Mouse (Mus musculus): ENCODE results near the gene Gm45717.
"Not testable (repeated sequence)": the region's sequence is repeated elsewhere in the genome, so short reads cannot be mapped to it uniquely, and the experiment has no call there.

Gene Gm45717

DNA sequence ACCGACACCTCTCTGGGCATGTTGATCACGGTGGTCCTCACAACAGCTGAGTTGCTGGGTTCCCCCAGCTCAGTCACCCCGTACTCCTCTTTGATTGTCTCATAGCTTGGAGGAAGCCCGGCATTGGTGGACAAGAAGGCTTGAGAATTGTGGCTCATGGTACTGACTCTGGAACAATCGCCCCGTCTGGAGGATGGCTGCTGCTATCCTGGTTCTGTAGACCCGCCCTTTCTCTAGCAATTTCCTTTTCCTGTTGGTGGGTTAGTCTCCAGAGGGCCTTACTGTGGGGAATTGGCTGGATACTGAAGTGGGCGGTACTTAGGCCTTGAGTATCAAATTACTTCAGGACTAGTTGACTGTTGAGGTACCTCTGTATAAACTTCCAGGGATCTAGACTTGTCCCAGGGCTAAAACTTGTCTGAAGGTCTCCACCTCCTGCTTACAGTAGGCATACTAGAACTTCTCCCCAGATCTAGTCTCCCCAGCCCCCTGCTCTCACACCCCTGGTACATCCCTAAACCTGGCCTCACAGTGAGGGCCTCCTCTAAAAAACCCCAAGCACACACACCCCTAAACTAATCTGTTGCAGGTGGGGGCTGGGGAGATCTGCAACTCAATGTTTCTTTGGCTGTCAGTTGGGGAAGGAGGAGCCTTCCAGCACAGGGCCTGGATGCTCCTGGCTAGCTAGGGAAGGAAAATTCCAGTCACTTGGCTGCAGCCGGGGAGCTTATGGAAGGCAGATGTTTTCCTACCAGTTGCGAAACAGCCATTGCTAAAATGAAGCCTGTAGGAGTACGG is at the start of gene Gm45717, which contains the start of gene Ifitm2:
TSS of gene Gm45717 (minus strand) at position 180 of the 798 bp plus-strand sequence.
TSS of gene Ifitm2 (minus strand) at position 230 of the 798 bp plus-strand sequence.
- no peak for DNase-seq

DNA sequence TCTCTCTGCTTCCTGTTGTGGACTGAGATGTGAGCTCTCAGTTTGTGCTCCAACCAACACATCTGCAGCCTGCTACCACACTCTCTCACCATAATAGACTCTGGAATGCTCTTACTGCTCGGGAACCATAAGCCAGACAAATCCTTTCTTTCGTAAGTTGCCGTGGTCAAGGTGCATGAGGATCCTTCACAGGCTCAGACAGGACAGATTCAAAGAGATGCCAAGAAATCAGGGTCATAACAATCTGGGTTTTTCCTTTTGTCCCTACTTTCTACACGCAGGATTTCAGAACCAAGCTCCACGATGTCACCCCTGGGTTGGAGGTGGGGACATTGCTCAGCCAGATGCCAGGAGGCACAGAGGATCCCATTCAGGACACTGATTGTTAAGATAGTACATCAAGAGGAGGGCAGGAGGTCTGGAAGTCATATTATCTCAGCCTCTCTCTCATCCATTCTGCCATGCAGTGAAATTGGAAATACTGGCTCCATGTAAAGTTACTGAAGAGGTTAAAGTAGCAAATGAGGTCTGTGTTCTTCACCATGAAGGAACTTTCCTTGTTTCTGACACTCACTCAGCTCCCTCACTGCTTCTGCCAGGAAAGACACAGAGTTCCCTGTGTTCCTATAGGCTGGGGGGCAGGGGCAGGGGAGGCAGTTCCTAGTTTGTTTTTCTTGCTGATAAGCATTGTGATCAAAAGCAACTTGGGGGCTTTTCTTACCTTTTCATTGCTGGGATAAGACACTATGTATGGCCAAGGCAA is 47.7 kb upstream of the Gm45717 start:
- no peak for DNase-seq

DNA sequence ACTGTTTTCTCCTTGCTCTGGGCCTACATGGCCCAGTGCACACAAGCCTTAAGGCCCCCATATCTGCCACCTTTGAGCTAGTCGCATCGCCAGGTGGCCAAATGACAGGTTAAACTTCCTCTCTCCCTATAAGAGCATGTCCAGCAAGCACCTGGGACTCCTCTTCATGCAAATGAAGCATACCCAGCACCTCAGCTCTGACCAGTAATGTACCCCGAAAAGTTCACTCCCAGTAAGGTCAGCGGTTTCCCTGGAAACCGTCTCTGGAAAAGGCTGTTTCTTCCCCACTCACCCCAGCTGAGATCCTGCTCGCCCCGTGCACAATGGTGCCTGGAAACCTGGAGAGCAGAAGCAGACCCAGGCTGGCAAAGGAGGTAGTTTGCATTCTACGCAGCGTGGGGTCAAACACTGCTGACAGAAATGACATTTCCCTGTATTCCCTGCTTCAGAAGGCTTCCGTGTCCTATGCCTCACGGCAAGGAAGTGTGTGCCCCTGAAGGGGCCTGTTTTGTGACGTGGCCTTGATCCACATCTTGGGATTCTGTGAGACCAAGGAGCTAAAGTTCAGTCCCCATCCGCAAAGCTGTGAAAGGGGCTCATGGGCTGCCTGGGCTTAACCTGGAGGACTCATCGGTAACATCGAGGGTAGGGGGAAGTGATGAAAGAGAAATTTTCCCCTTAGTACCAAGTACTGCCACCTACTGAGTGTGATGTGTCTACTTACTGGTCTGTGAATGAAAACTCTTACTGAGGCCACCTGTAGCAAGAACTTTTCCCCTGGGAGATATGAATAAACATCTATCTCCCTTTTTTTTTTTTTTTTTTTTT is 45.4 kb upstream of the Gm45717 start:
- no peak for DNase-seq

DNA sequence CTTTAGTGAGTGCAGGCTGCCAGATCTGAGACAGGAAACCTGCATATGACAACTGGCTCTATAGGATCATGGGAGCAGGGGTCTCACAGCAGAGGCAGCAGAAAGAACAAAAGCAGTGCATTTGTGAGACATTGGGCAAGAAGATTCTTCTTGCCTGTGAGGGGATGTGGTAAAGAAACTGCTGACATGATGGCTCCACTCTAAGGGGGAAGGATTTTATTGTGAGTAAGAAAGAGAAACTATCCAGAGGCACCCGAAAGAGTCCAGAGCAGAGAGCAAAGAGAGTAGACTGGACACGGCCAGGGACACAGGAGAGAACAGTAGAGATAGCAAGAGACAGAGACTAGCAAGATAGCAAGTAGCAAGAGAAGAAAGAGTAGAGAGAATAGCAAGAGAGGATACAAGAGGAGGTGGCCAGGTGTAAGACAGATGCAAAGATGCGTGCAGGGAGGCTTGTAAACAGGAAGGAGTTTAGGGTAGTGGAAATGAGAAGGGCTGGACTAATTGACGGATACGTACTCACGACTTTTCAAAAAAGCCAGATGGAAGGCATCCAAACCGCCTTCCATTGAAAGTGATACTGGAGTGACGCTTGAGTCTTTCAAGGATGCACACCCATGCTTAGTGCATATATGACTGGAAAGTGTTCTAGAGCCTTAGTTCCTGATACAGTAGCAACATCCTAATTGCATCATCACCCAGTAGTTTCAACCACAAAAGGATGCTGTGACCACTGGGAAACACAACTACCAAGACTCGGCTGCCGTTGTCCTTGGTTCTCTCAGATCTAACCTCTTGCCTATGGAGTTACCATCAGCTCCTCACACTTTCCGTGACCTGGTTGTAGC is 43.3 kb upstream of the Gm45717 start:
- no peak for DNase-seq

DNA sequence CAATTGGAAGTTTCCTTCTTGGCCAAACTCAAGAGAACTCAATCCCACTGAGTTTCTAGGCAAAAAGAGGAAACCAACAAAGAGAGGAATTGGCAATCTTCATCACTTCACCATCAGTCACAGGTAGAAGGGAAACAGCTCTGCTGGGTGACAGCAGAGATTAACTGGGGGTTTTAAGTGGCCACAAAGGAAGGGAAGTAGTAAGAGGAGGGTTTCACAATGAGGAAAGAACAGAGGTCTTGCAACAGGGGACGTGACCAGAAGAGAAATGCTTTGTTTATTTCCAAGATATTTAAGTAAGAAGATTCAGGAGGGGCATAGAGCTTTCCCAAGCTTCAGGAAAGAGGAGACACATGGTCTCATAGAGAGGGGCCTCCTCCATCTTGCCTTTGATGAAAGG is 42.1 kb upstream of the Gm45717 start:
- DNase-seq, result no peak

DNA sequence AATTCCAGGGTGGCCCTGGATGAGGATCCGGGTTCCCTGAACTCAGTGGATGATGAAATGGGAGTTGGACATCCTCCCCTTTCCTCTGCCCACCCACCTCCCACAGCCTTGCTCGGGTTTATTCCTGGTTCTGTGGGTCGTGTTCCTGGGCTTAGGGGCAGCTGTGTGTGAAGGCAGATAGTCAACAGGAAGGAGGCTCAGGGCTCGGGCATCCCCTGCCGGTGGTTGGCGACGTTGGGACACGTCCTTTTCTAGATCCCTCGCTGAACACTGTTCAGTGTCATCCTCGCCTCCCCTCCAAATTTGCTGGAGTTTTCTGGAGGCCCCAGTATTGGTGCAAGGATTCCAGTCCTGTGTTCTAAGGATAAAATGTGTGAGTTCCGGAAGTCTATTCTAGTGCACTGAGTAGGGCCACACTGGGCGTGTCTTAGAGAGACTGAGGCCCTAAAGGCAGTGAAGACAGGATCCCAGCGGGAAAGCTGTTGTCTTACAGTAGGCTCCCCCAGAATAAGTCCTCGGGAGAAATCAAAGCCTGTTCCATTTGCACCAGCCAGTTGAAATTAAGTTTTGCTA is 35.5 kb upstream of the Gm45717 start:
- DNase-seq, result peak in 1 of 2 experiments; percentile 12

DNA sequence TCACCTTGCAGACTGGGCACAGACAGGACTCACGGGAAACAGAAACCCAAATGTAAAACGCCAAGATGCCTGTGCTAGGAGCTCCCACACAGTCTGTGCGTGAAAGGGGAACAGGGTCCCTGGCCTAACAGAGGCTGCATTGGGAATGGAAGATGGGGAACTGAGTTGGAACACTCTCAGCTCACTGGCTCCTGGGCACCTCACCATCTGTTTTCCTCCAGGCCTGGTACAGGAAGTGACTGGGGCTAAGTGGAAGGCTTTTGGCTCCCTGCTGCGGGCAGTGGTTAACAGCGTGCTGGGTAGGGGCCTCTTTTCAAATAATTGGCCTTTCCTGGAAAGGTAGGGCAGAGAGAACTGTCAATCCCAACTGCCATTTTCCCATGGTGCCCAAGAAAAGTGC is 34.9 kb upstream of the Gm45717 start:
- DNase-seq, result no peak

DNA sequence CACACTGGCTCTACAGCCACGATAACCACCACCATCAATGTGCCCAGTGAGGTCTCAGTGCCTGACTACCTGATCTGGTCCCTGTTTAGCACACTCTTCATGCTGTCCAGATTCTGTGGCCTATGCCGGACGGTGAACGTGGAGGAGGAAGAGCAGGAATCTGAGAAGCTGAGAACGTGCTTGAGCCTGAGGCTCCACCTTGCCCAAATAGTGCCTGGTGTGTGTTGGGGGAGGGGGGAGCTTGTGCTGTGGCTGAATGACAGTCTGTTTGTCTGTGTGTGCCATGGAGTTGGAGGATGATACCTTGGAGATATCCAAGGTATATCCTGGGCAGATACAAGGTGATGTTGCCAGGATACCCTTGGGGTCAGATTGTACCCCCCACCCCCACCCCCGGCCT is 34.4 kb upstream of the Gm45717 start:
- no peak for DNase-seq

DNA sequence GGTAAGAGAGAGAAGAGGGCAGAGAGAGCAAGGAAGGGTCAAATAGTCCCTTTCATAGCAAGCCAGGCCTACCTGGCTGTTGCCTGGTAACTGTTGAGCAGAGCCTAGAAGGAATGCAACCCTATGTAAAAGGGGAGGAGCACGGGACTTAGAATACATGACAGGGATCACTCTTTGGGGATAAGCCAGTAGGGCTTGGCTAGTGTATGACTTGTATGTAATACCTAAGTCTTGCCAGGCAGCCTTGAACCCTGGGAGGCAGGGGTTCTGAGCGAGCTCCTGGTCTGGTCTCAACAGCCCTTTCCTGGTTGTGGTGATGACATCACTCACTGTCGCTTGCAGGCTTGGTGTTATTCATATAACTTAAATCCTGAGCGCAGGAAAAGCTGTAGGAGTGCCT is 33.3 kb upstream of the Gm45717 start:
- DNase-seq, result no peak

DNA sequence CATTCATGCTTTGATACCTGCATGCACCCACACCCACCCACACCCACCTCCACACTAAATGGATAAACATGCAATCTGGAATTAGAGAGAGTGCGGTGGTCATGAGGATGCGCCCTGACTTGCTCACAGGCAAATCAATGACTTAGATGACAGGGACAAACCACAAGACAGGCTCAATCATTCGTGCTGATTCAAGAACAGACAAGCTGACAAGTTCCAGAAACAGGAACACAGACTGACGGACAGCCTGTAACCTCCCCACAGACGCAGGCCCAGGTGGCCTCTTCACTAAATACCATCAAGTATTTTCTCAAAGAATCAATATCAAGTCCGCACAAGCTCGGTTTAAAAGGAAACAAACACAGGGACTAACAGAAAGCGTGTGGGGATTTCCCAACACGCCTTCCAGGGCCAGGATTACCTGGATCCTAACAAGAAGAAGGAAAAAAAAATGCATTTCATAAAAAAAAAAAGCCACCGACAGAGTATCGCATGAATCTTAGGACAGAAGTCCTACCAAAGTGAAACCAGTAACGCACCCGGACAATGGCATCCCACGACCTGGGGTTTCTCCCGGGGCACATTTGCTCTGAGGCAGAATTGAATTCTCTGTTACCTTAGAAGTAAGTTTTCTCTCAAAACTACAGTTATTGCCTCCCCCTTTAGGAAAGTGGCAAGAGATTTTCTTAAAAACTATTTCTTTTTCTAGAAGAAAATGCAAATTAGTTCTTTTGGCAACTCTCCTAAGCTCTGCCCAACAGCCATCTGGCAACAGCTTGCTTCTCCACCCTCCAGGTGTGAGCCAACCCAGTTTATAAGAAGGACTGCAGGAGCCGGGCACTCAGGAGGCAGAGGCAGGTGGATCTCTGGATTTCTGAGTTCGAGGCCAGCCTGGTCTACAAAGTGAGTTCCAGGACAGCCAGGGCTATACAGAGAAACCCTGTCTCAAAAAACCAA is 31.7 kb upstream of the Gm45717 start:
- DNase-seq, result no peak

DNA sequence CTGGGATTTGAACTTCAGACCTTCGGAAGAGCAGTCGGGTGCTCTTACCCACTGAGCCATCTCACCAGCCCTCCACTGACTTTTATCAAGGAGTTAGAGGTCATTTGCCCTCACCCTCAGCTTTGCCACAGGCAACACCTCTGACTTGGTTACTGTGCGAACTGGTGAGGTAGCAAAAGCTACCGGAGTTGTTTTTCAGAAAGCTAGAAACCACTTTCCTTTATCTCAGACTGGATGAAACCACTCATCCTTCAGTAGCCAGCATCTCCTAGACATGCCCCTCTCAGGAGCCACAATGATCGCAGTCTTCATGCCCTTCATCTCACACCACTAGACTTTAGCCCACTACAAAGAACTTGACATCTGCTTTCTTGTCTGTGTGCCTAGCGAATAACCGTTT is 27.2 kb upstream of the Gm45717 start:
- no peak for DNase-seq

DNA sequence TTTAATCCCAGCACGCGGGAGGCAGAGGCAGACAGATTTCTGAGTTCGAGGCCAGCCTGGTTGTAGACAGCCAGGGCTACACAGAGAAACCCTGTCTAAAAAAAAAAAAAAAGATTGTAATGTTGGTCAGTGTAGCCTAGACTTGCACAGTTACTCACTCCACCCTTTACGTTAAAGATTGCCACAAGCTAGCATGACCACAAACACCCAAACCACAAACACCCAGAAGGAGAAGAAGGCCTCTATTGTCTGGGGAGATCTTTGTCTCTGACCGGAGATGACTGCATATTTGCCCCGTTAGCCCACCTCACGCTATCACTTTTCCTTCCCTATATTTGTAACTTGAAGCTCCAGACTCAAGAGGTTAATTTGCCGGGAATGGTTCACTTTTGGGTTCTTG is 26.0 kb upstream of the Gm45717 start:
- no peak for DNase-seq

DNA sequence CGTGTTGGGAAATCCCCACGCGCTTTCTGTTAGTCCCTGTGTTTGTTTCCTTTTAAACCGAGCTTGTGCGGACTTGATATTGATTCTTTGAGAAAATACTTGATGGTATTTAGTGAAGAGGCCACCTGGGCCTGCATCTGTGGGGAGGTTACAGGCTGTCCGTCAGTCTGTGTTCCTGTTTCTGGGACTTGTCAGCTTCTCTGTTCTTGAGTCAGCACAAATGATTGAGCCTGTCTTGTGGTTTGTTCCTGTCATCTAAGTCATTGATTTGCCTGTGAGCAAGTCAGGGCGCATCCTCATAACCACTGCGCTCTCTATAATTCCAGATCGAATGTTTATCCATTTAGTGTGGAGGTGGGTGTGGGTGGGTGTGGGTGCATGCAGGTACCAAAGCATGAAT is 21.0 kb upstream of the Gm45717 start:
- not testable (repeated sequence) for DNase-seq

DNA sequence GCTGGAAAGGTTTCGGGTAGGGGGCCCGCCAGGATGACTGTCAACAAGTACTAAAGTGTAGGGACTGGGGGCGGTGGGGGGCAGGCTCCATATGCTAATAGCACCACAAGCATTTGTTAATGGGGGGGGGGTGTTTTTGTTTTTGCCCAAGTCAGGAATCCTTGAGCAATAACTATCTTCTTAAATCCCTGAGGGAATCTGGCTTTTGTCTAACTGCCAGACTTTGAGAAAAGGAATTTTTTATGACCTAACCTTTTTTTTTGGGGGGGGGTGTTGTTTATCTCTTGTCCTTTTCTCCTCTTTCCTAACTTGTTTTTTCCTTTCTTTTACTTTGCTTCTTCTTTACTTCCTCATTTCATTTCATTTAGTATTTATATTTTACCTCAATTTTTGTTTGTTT is 19.7 kb upstream of the Gm45717 start:
- DNase-seq, result no peak

DNA sequence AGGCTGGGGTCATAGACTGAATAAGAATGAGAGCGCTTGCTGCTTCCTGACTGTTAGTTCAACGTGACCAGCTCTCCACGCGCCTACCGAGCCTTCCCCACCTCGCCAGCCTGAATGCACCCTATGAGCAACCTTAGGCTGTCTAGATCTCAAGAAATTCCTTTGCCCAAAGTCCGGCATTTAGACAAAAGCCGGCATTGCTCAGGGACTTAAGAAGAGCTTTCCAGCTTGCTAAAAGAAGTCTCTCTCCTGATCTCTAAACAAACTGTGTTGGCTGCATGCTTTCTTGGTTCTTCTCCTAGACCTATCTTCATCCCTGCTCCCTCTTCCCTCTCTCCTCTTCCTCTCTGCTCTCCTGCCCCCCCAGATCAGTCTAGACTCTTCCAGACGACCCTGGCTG is 19.2 kb upstream of the Gm45717 start:
- DNase-seq, result no peak

DNA sequence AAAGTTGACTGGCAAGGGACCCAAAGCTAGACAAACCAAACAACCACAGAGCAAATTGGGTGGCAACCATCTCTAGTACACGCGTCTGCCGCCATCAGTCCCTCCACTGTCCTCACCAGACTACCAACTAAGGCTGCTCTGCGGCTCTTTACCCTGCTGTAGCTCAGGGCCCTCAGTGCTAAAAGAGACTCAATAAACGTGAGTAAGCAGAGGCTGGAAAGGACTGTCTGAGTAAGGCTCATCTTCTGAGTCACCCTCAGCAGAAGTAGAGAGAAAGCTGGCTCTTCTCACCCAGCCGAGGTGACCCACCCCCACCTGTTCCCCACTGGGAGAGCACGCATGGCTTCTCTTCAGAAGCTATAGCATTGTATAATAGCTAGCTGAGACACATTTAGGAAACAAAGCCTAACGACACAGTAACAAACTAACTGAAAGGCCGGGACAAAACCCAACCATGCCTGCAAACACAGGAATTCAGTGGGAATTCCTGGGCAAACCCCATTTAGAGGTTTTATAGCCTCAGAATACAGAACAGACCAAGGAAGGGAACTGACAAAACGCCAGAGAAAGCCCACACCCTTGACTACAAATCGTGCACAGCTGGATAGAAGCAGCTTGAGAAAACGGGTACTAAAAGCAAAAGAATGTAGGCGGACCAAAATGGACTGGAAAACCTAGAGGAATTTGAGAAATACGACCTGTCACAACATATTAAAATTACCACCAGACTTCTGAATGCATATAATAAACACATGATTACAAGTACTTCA is 17.8 kb upstream of the Gm45717 start:
- DNase-seq, result no peak

DNA sequence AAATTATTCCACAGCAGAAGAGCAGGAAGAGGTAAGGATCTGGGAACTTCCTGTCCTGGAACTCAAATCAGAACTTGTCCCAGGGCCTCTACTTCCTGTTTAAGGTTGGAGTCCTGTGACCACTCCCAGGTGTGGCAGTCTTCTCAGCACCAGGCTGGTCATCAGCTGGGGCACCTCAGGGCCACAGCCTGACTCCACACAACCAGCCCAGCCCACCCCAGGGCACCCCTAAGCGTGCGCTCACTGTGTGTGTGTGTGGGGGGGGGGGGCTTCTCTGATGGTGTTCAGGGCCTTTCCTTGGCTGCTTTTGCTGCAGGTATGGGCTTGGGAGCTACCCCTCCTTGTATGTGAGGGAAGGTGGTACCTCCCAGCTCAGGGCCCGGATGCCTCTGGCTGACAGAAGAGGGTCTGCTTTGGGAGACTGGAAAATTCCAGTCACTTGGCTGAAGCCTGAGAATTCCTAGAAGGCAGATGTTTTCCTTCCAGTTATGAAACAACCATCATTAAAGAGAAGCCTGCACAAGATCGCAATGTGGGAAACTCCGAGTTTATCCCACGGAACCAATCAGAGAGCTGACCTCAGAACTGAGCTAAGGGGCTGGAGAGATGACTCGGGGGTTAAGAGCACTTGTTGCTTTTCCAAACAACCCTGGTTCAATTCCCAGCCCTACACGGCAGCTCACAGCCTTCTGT is 15.9 kb upstream of the Gm45717 start:
- no peak for DNase-seq

DNA sequence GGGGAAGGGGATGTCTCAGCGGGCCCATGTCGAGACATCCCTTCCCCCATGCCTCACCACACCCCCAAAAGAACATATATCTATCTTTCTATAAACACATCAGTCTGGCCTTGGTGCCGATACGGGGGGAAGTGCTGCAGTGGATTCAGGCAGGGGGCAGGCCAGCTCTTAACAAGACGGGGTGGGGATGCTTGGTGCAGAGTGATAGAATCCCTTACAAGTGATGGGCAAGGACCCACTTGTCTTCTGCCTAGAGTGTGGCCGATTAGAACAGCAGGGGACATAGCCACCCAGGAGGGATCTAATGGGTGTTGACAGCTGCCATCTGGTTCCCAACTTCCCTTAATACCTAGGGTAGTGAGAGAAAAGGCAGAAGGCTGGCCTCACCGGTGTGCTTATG is 15.2 kb upstream of the Gm45717 start:
- no peak for DNase-seq

DNA sequence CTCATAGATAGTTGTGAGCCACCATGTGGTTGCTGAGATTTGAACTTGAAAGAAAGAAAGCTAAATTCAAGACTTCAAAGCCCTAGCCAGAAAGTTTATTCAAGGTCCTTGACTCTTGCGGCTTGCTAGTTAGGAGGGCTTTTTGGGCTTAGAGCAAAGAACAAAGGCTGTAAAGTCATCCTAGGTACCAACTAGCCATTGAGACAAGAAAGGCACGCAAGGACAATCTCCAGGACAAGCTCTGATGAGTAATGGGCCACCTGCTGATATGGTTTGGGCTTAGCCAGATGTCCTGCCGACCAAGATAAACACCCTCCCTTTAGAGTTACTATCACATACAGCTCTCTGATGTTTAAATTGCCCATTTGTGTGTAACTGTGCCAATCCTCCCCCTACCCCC is 13.0 kb upstream of the Gm45717 start:
- not testable (repeated sequence) for DNase-seq
